Mouse (Mus musculus): ENCODE measurements around the gene Nicn1. TPM values are rescaled to one million over a fixed set of nuclear protein-coding genes. Genes with fewer than 3 reads are reported as not detected.
"Not testable (repeated sequence)": the region's sequence is repeated elsewhere in the genome, so short reads cannot be mapped to it uniquely, and the experiment has no call there.

Nicn1 gene
- total RNA-seq, 2 experiments from 2014 or later = 20.3 to 24.2 TPM

GRCm38 (mm10) chr9:108322054-108322453, 31.8 kb downstream of the Nicn1 start:
- intact Hi-C loops (cut with DNase I) = not testable (repeated sequence)

GRCm38 (mm10) chr9:108324784-108325183, 34.6 kb downstream of the Nicn1 start:
- no peak for DNase-seq (ENCODE audit: low spot score)
- intact Hi-C loops (cut with DNase I) = no loop called here

More at GRCm38 (mm10) chr9:108322054-108322453, 31.8 kb downstream of the Nicn1 start:
- DNase-seq (ENCODE audit: low spot score) = not testable (repeated sequence)

GRCm38 (mm10) chr9:108325811-108326210, 35.6 kb downstream of the Nicn1 start:
- DNase-seq (ENCODE audit: low spot score) = no peak
- intact Hi-C loops (cut with DNase I) = no loop called here

GRCm38 (mm10) chr9:108337848-108338550, 47.8 kb downstream of the Nicn1 start:
- intact Hi-C loops (cut with DNase I) = loop anchor here (2.0 kb wide), 1 partner anchor 29 kb away; no protein-coding TSS in a partner anchor
- DNase-seq (ENCODE audit: low spot score) = no peak

GRCm38 (mm10) chr9:108338551-108338885, 48.3 kb downstream of the Nicn1 start:
- no peak for DNase-seq (ENCODE audit: low spot score)
- intact Hi-C loops (cut with DNase I) = loop anchor here (2.0 kb wide), 1 partner anchor 30 kb away; no protein-coding TSS in a partner anchor

- intact Hi-C loops (cut with DNase I) = loop anchor here (1.0 to 2.0 kb wide), 2 partner anchors 8 to 30 kb away; partner anchors contain the start of gene Usp4
- DNase-seq (ENCODE audit: low spot score) = peak; percentile 94
Measured at GRCm38 (mm10) chr9:108338886-108339781, 48.9 kb downstream of the Nicn1 start, which contains the start of gene Gpx1. Gene Gpx1 (plus strand): TSS chr9:108338903.

- peak; percentile 11 for DNase-seq (ENCODE audit: low spot score)
- intact Hi-C loops (cut with DNase I) = loop anchor here (1.0 to 2.0 kb wide), 2 partner anchors 7 to 31 kb away; partner anchors contain the start of gene Usp4
Measured at GRCm38 (mm10) chr9:108339886-108340257, 49.6 kb downstream of the Nicn1 start.

- intact Hi-C loops (cut with DNase I) = no loop called here
- no peak for DNase-seq (ENCODE audit: low spot score)
Measured at GRCm38 (mm10) chr9:108340258-108341138, 50.3 kb downstream of the Nicn1 start.

- intact Hi-C loops (cut with DNase I) = no loop called here
Measured at GRCm38 (mm10) chr9:108341139-108341475, 50.9 kb downstream of the Nicn1 start.

GRCm38 (mm10) chr9:108341801-108342200, 51.6 kb downstream of the Nicn1 start:
- DNase-seq (ENCODE audit: low spot score) = no peak
- intact Hi-C loops (cut with DNase I) = no loop called here

More at GRCm38 (mm10) chr9:108341139-108341475, 50.9 kb downstream of the Nicn1 start:
- no peak for DNase-seq (ENCODE audit: low spot score)

- no peak for DNase-seq (ENCODE audit: low spot score)
- intact Hi-C loops (cut with DNase I) = no loop called here
Measured at GRCm38 (mm10) chr9:108342301-108342831, 52.1 kb downstream of the Nicn1 start.

GRCm38 (mm10) chr9:108343331-108343730, 53.1 kb downstream of the Nicn1 start:
- intact Hi-C loops (cut with DNase I) = no loop called here
- DNase-seq (ENCODE audit: low spot score) = no peak

- no peak for DNase-seq (ENCODE audit: low spot score)
- intact Hi-C loops (cut with DNase I) = no loop called here
Measured at GRCm38 (mm10) chr9:108343835-108344234, 53.6 kb downstream of the Nicn1 start.

GRCm38 (mm10) chr9:108344471-108344870, 54.2 kb downstream of the Nicn1 start:
- no peak for DNase-seq (ENCODE audit: low spot score)
- intact Hi-C loops (cut with DNase I) = no loop called here

Other genes starting within 250 kb of the Nicn1 start
- gene Gmppb, start 241.2 kb upstream of the Nicn1 start, total RNA-seq (2021) = 10 to 100 TPM in 1 of 2 experiments, 1 to 10 TPM in 1; 9.4 to 10.7 TPM
- 1 to 10 TPM; 1.8 TPM for gene Amigo3, start 237.3 kb upstream of the Nicn1 start, total RNA-seq (2021)
- not detected for gene Mst1, start 210.0 kb upstream of the Nicn1 start, total RNA-seq (2021)
- gene Rnf123, start 207.1 kb upstream of the Nicn1 start, total RNA-seq (2021) = 100 to 1,000 TPM in 1 of 2 experiments, 10 to 100 TPM in 1; 90.1 to 112 TPM
- gene Apeh, start 195.8 kb upstream of the Nicn1 start, total RNA-seq (2021) = 10 to 100 TPM; 43.1 to 45.4 TPM
- gene Bsn, start 100.0 kb upstream of the Nicn1 start, total RNA-seq (2021) = under 1 TPM; 0.03 TPM
- gene Dag1, start 26.5 kb upstream of the Nicn1 start, total RNA-seq (2021) = 100 to 1,000 TPM; 328 to 348 TPM
- 1 to 10 TPM; 4.9 to 6.6 TPM for gene Amt, start 6.4 kb downstream of the Nicn1 start, total RNA-seq (2021)
- 100 to 1,000 TPM; 225 to 248 TPM for gene Rhoa, start 15.7 kb downstream of the Nicn1 start, total RNA-seq (2021)
- gene Tcta, start 15.7 kb downstream of the Nicn1 start, total RNA-seq (2021) = 10 to 100 TPM; 39.2 to 47.2 TPM
- 100 to 1,000 TPM; 108 to 130 TPM for gene Gpx1, start 48.5 kb downstream of the Nicn1 start, total RNA-seq (2021)
- gene Usp4, start 57.4 kb downstream of the Nicn1 start, total RNA-seq (2021) = 10 to 100 TPM; 71.1 to 71.4 TPM
- gene 1700102P08Rik, start 102.4 kb downstream of the Nicn1 start, total RNA-seq (2021) = under 1 TPM; 0.73 to 0.78 TPM
- gene Ccdc36, start 138.1 kb downstream of the Nicn1 start, total RNA-seq (2021) = not detected
- gene BC048562, start 146.1 kb downstream of the Nicn1 start, total RNA-seq (2021) = not detected
- 10 to 100 TPM; 25.8 to 26.4 TPM for gene Ccdc71, start 170.1 kb downstream of the Nicn1 start, total RNA-seq (2021)
- gene Klhdc8b, start 171.2 kb downstream of the Nicn1 start, total RNA-seq (2021) = 10 to 100 TPM in 1 of 2 experiments, 1 to 10 TPM in 1; 9.5 to 10.1 TPM
- gene Lamb2, start 189.3 kb downstream of the Nicn1 start, total RNA-seq (2021) = 100 to 1,000 TPM; 354 to 360 TPM
- 10 to 100 TPM; 78.7 to 93.7 TPM for gene Usp19, start 200.2 kb downstream of the Nicn1 start, total RNA-seq (2021)
- gene Qars, start 217.3 kb downstream of the Nicn1 start, total RNA-seq (2021) = 10 to 100 TPM; 74.2 to 74.3 TPM
- 10 to 100 TPM; 61.6 to 65.7 TPM for gene Qrich1, start 226.4 kb downstream of the Nicn1 start, total RNA-seq (2021)

All from heart, postnatal 25 days (tissue).